Mouse (Mus musculus): ENCODE results near the gene Pcnt.

DNA sequence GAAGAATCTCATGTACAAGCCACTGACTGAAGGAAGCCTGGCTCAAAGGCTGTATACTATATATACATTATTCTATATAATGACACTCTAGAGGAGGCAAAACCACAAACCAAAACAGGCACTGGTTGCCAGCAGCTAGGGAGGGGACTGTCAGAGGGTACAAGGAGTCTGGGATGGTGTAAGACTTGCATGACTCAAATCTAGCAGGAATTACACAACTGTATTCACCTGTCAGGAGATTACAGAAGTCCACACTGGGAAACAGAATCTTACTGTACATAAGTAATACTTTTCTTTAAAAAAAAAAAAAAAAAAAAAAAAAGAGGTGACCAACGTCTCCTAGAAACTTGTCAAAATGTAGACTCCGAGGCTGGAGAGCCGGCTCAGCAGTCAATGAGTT, 114.0 kb downstream of the Pcnt start:
- TF ChIP-seq POLR2A (IDR thresholded peaks at IDR 0.05; ENCODE audit: control insufficient read depth, low read depth, low read length) (no peak), CTCF (IDR thresholded peaks at IDR 0.05; ENCODE audit: control insufficient read depth, insufficient read depth, insufficient replicate concordance, low read depth, low read length) (no peak)

All from testis, adult 2 months (tissue).